Mouse (Mus musculus): ENCODE measurements at regions not wholly inside any gene's neighbourhood (a gene's known extent, or its start where the extent isn't known, plus 50 kb on each side); places are given as distances from the start of the nearest gene placed in this dataset.

DNA sequence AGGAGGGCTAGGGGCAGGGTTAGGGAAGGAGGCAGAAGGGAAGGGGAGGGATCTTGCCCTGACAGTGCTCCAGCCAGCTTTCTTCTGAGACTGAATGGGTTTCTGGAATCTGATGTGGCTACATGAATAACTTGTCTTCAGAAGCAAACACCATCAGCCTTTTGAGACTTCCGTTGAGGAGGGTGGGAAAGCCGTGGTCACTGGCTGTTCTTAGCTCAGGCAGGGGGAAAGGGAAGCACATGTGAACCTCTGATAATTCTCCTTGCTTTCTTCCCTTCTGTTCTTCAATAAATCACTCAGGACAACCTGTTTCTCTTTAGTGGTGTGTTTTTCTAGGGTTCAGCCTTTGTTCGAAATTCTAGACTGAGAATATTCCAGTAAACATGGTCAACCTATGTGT is 148.9 kb downstream of the Bcl11a start:
- in situ Hi-C loops (cut with MboI, MseI): no loop called here

DNA sequence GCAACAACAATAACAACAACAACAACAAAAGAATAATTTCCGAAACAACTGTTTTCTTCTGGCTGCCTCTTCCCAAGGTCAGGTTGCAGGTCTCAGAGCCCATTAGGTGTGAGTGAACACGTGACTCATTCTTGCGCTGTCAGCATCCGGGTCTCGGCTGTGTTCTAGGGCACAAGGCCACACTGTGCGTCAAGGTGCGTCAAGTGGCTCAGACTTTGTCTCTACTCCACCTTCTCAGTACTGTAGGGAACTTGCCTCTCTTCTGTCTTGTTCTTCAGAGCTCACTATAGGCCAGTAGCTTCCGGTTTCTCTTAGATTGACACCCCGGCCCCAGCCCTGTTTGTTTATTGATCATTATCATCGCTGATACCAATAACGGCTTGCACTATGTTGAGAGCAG is 155.5 kb downstream of the Bcl11a start:
- in situ Hi-C loops (cut with MboI, MseI): no loop called here

DNA sequence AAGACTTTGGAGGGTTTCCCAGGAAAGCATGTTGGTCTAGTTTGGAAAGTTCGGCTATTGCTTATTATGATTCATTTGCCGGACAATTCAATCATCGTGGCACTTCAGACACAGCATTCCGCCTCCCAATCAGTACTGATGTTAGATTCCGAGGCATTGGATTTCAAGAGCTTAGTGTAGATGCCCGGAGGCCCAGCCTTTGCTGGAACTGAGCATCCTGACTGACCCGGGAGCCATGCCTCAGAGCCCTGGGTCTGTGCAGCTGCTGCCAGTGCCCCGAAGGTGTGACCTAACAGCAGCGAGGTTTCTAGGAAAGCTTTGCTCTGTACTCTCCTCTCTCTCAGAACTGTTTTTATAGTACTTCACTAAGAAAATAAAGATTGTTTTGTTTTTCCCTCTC is 156.0 kb downstream of the Bcl11a start:
- in situ Hi-C loops (cut with MboI, MseI): no loop called here

DNA sequence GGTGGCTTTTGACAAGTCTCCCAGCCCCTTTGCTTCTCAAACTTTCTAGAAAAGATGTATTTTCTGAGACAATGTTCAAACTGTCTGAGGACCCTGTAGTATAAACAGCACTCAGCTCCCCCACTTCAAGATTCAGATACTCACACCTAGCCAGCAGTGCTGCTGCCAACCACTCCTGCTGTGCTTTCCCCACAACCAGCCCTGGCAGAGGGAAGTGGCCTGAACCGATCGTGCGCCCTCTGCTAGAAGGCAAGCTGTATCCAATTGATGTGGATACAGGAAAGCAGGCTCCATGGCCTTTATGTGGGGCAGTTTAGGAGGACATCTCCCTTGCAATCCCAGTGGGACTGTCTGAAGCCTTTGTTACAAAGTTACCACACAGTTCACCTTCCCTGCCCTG is 156.6 kb downstream of the Bcl11a start:
- in situ Hi-C loops (cut with MboI, MseI): no loop called here

DNA sequence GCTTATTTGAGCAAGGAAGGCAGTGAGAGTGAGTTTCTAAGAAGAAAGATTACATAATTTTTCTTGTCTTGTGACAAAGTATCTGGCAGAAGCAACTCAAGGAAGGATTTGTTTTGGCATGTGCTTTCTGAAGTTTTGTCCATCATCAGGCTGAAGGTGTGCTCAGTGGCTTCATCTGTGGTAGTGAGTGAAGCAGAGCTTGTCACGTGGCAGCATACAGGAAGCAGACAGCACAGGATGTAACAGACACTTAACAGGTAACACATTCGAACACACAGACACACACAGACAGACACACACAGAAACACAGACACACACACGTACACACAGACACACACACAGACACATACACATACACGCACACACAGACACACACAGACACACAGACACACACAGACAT is 157.5 kb downstream of the Bcl11a start:
- in situ Hi-C loops (cut with MboI, MseI): no loop called here

DNA sequence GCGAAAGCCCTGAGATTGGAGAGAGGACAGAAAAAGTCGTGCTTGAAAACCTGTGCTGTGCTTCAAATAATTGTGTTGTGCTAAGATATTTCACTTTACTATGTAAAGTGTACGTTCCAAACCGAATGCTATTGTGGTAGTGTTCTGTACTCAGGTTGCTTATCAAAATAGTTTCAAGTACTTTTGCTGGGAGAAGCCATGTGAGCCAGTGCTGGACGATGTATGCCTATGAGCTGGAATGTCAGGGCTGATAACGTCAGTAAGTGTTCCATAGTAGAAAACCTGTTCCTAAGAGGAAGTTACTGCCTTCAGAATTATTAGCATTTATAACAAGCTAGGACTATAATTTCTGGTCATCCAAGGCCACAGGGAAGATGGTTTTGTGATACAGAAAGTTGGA is 161.8 kb downstream of the Bcl11a start:
- in situ Hi-C loops (cut with MboI, MseI): no loop called here

- in situ Hi-C loops (cut with MboI, MseI): no loop called here
These were observed 164.2 kb downstream of the Bcl11a start for GRCm38 (mm10) chr11:24242096-24242495.

- in situ Hi-C loops (cut with MboI, MseI): no loop called here
These were observed 165.0 kb downstream of the Bcl11a start for GRCm38 (mm10) chr11:24242888-24243287.

GRCm38 (mm10) chr11:24245390-24245789 is 167.5 kb downstream of the Bcl11a start:
- in situ Hi-C loops (cut with MboI, MseI): no loop called here

GRCm38 (mm10) chr11:24246314-24246713 is 168.5 kb downstream of the Bcl11a start:
- in situ Hi-C loops (cut with MboI, MseI): no loop called here

- in situ Hi-C loops (cut with MboI, MseI): no loop called here
These were observed 169.4 kb downstream of the Bcl11a start for GRCm38 (mm10) chr11:24247285-24247684.

DNA sequence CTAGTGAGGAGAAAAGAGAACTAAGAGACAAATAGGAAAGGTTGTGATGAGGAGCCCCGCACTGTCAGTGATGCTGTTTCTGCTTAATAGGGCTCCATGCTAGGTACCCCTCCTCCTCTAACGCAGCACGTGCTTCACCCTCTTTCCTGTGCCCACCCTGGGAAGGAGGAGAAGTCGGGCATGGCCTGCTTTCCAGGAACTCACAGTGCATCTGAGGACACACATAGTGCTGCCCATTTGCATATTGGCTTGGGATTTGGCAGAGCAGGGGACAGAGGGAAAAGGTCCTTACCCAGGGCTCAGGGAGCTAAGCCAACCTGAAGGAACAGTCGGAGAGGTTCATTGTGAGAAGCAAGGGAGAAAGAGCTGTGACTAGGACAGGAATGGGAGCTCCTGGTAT is 173.7 kb downstream of the Bcl11a start:
- in situ Hi-C loops (cut with MboI, MseI): no loop called here

DNA sequence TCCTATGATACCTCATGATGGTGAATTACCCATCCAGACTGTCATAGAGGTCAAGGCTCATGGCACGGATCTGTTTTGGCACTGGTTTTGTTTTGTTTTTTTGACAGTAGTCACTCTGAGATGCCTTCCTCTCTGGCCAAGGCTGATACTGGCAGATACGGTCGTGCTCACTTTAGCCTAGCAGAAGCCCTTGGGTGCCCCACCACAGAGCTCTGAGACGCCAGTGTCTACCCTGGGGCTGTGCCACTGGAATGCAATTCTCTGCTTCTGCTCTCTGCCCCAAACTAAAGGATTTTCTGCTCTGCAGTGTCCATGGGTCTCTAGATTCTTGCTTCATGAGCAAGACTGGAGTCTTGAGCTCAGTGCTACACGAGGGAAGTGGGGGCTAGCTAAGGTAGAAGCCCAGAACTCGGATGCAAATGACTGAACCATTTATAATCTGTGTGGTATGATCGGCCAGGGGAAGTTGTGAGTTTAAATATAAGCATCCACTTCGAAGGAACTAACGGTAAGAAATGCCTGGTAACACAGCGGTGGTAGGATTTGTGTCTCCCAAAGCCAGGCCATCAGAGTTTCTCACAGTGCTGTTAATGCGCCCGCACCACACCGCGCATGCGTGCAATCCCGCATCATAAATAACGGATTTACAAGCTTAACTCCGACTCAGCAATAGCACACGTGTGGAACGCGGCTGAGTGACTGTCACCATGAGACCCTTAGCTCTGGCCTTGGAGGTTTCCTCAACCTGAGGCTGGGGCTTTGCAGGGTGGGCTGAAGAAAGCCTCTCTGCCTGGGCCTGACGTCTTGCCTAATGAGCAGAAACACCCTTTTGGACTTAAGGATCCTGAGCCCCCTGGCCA is 177.6 kb downstream of the Bcl11a start:
- in situ Hi-C loops (cut with MboI, MseI): no loop called here

DNA sequence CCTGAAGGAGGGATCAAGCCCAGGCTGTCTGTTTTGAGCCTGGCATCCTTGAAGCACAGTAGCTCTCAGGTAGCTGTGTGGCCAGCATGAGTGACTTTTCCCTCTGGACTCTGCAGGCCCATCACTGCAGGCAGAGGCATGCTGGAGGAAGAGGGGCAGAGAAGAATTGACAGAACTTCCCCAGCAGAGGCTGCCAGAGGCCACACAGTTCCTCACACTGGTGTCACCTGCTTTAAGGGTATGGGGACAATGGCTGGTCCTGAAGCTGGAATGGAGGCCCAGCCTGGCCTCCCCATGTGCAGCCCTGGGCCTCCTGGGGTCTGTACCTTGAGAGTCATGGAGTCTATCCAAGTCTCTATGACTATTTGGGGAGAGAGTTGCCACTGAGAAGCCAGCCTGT is 179.9 kb downstream of the Bcl11a start:
- in situ Hi-C loops (cut with MboI, MseI): no loop called here

GRCm38 (mm10) chr11:24258340-24258739 is 180.5 kb downstream of the Bcl11a start:
- in situ Hi-C loops (cut with MboI, MseI): no loop called here

- in situ Hi-C loops (cut with MboI, MseI): no loop called here
These were observed 181.8 kb downstream of the Bcl11a start for GRCm38 (mm10) chr11:24259668-24260067.

- in situ Hi-C loops (cut with MboI, MseI): no loop called here
These were observed 191.2 kb downstream of the Bcl11a start for GRCm38 (mm10) chr11:24269046-24269445.

GRCm38 (mm10) chr11:24281628-24282027 is 203.8 kb downstream of the Bcl11a start:
- in situ Hi-C loops (cut with MboI, MseI): no loop called here

DNA sequence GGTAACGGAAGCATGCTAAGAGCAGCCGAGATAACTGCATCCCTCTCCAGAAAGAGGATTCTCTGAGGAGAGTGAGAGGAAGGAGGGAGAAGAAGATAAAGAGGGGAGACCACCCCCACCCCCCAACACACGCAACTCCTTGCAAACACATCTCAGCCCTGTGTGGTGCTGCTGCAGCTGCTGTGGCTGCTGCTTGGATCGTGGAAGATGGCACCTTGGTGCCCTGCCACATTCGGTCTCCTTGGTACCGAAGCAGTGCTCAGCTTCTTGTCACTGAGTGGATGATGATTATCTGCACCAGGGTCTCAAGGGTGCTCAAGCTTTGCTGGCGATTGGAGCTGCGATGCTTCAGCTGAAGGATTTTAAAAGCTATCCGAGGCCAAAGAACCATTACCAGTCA is 204.7 kb downstream of the Bcl11a start:
- in situ Hi-C loops (cut with MboI, MseI): no loop called here

GRCm38 (mm10) chr11:24286129-24287108 is 208.6 kb downstream of the Bcl11a start:
- in situ Hi-C loops (cut with MboI, MseI): no loop called here

GRCm38 (mm10) chr11:24293209-24293608 is 215.4 kb downstream of the Bcl11a start:
- in situ Hi-C loops (cut with MboI, MseI): no loop called here

DNA sequence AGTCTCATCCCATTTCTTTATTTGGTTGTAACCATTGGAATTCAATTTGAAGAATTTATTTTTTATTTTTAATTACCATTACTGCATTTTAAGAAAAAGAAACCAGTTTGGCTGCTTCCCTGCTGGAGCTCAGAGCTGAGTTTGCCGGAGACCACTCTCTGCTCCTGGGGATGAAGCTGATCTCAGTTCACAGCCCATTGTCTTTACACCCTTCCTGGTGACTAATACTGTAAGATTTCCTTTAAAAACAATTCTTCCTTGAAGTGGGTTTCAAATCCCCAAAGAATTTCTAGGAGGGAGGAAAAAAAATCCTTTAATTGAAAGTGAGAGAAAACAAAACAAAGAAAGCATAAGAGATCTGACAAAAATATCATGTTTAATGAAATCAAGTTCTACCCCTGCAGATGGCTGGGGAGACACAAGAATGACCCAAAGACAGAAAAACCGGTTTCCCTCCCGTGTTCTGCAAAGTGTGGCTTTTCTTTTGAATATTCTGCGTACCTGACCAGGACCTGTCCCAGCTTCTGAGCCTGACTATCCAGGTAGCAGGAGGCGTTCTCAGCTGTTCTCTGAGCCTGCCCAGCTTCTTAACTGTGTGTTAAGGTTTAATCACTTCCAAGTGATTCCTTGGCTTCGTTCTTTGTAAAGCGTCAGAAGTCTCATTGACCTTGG is 216.1 kb downstream of the Bcl11a start:
- in situ Hi-C loops (cut with MboI, MseI): no loop called here
